Mouse (Mus musculus) megakaryocyte-erythroid progenitor cell, adult 5-6 weeks (primary cell): Measurements from ENCODE around the gene Cep295nl. TPM values are rescaled to one million over a fixed set of nuclear protein-coding genes. Genes with fewer than 3 reads are reported as not detected.
"Not testable (repeated sequence)": the region's sequence is repeated elsewhere in the genome, so short reads cannot be mapped to it uniquely, and the experiment has no call there.

Experiments used
- ATAC-seq: replicated peaks from 2 replicates; pipeline ENCODE4 v1.8.0; 2016; ENCODE audit warnings: mild to moderate bottlenecking, inconsistent platforms; ENCODE audit not compliant: severe bottlenecking, poor library complexity, low FRiP score, low TSS enrichment
- total RNA-seq, 2 experiments: library from RNA; stranded (forward) in 1 of 2; stranded (reverse) in 1 of 2; fragments of 200-1000, 215-1000 nt in 1 of 2; fragments of >200 nt in 1 of 2; fragmentation: Nextera tagmentation in 1 of 2; gene quantifications; 2 replicates each; pipeline ENCODE4 v1.2.3; 2014 to 2017

Cep295nl gene
- 0.81 and 2.2 TPM in 2 replicates for total RNA-seq (2014; fragmentation: Nextera tagmentation)
- total RNA-seq (2017) = 1.2 TPM in 2 replicates

GRCm38 (mm10) chr11:118342400-118342981, at the start of gene Cep295nl:
Gene Cep295nl, minus strand, starts transcription at chr11:118342500.
- no peak for ATAC-seq

- not testable (repeated sequence) for ATAC-seq
Observed at GRCm38 (mm10) chr11:118387816-118388215, 45.5 kb upstream of the Cep295nl start.

GRCm38 (mm10) chr11:118379251-118380009, 37.1 kb upstream of the Cep295nl start:
- peak; percentile 96 for ATAC-seq

- ATAC-seq = no peak
Observed at GRCm38 (mm10) chr11:118378656-118379055, 36.4 kb upstream of the Cep295nl start.

GRCm38 (mm10) chr11:118376323-118376722, 34.0 kb upstream of the Cep295nl start:
- ATAC-seq = not testable (repeated sequence)

- ATAC-seq = no peak
Observed at GRCm38 (mm10) chr11:118375881-118376280, 33.6 kb upstream of the Cep295nl start.

- no peak for ATAC-seq
Observed at GRCm38 (mm10) chr11:118375461-118375860, 33.2 kb upstream of the Cep295nl start.

GRCm38 (mm10) chr11:118375006-118375405, 32.7 kb upstream of the Cep295nl start:
- ATAC-seq = no peak

GRCm38 (mm10) chr11:118374506-118374905, 32.2 kb upstream of the Cep295nl start:
- no peak for ATAC-seq

GRCm38 (mm10) chr11:118372641-118373040, 30.3 kb upstream of the Cep295nl start:
- no peak for ATAC-seq

- no peak for ATAC-seq
Observed at GRCm38 (mm10) chr11:118371876-118372275, 29.6 kb upstream of the Cep295nl start.

- no peak for ATAC-seq
Observed at GRCm38 (mm10) chr11:118369657-118370056, 27.4 kb upstream of the Cep295nl start.

GRCm38 (mm10) chr11:118369251-118369650, 27.0 kb upstream of the Cep295nl start:
- no peak for ATAC-seq

- ATAC-seq = peak; percentile 59
Observed at GRCm38 (mm10) chr11:118368330-118368729, 26.0 kb upstream of the Cep295nl start.

- ATAC-seq = no peak
Observed at GRCm38 (mm10) chr11:118366559-118366958, 24.3 kb upstream of the Cep295nl start.

- ATAC-seq = no peak
Observed at GRCm38 (mm10) chr11:118366108-118366507, 23.8 kb upstream of the Cep295nl start.

- no peak for ATAC-seq
Observed at GRCm38 (mm10) chr11:118365171-118365570, 22.9 kb upstream of the Cep295nl start.

- no peak for ATAC-seq
Observed at GRCm38 (mm10) chr11:118364021-118364420, 21.7 kb upstream of the Cep295nl start.

- no peak for ATAC-seq
Observed at GRCm38 (mm10) chr11:118362971-118363518, 20.7 kb upstream of the Cep295nl start.

- ATAC-seq = no peak
Observed at GRCm38 (mm10) chr11:118362501-118362900, 20.2 kb upstream of the Cep295nl start.

- no peak for ATAC-seq
Observed at GRCm38 (mm10) chr11:118360907-118361341, 18.6 kb upstream of the Cep295nl start.
